Mouse (Mus musculus): ENCODE results near the gene Tgfbr2.

- TF ChIP-seq EP300 (IDR thresholded peaks at IDR 0.05; ENCODE audit: low read depth), result no peak
- no peak for TF ChIP-seq CTCF (IDR thresholded peaks at IDR 0.05; ENCODE audit: low read depth)
These were observed 46.4 kb upstream of the Tgfbr2 start for GRCm38 (mm10) chr9:116221565-116221964.

Measured in liver, embryonic 14.5 days (tissue).